Mouse (Mus musculus) MEL (cell line): ENCODE results near the gene Susd3.

Source experiments
- BHLHE40 ChIP-seq: IDR thresholded peaks from 2 replicates; pipeline ENCODE4 v1.6.1; 2012; ENCODE audit warnings: low read depth, mild to moderate bottlenecking, inconsistent platforms, low read length, improper control_type of control experiment, borderline replicate concordance
- CTCF ChIP-seq, 3 experiments: IDR thresholded peaks in 2 of 3; conservative IDR thresholded peaks in 1 of 3; 2 replicates each; pipeline ENCODE4 v1.5.1; 2011 to 2012; ENCODE audit warnings: low read length in 3 of 3, low read depth in 2 of 3, mild to moderate bottlenecking in 2 of 3, improper control_type of control experiment in 1 of 3, inconsistent platforms in 1 of 3, mixed read lengths in 1 of 3, moderate library complexity in 1 of 3; ENCODE audit not compliant: control insufficient read depth in 1 of 3, insufficient read depth in 1 of 3, poor library complexity in 1 of 3, severe bottlenecking in 1 of 3
- ETS1 ChIP-seq: IDR thresholded peaks from 2 replicates; pipeline ENCODE4 v1.6.1; 2012; ENCODE audit warnings: low read depth, mild to moderate bottlenecking, inconsistent platforms, low read length, improper control_type of control experiment, moderate library complexity
- MAFK ChIP-seq: IDR thresholded peaks from 2 replicates; pipeline ENCODE4 v1.6.1; 2011; ENCODE audit warnings: low read depth, mild to moderate bottlenecking, low read length, improper control_type of control experiment, borderline replicate concordance
- MYB ChIP-seq: IDR thresholded peaks from 2 replicates; pipeline ENCODE4 v1.6.1; 2011; ENCODE audit warnings: mild to moderate bottlenecking, low read depth, low read length, improper control_type of control experiment
- POLR2A ChIP-seq, 2 experiments: IDR thresholded peaks; 2 replicates each; pipeline ENCODE4 v1.6.1; 2011 to 2012; ENCODE audit warnings: low read length in 2 of 2, mild to moderate bottlenecking in 2 of 2, control low read depth in 1 of 2, improper control_type of control experiment in 1 of 2, low read depth in 1 of 2, moderate library complexity in 1 of 2; ENCODE audit not compliant: control insufficient read depth in 1 of 2, insufficient read depth in 1 of 2, poor library complexity in 1 of 2
- TCF12 ChIP-seq: IDR thresholded peaks from 2 replicates; pipeline ENCODE4 v1.6.1; 2014; ENCODE audit warnings: low read depth, mild to moderate bottlenecking, inconsistent platforms, low read length, improper control_type of control experiment, moderate library complexity
- USF1 ChIP-seq: IDR thresholded peaks from 2 replicates; pipeline ENCODE4 v1.6.1; 2014; ENCODE audit warnings: low read depth, mild to moderate bottlenecking, inconsistent platforms, low read length, improper control_type of control experiment, moderate library complexity

- TF ChIP-seq BHLHE40 (no peak), ETS1 (no peak), CTCF (IDR thresholded peaks at IDR 0.05 in 2 of 3, conservative IDR thresholded peaks at IDR 0.05 in 1 of 3; ENCODE audit: control insufficient read depth in 1 of 3, insufficient read depth in 1 of 3, low read depth in 2 of 3, low read length in 3 of 3, poor library complexity in 1 of 3, severe bottlenecking in 1 of 3) (no peak), POLR2A (IDR thresholded peaks at IDR 0.05; ENCODE audit: control insufficient read depth in 1 of 2, insufficient read depth in 1 of 2, low read depth in 1 of 2, low read length in 2 of 2, poor library complexity in 1 of 2) (no peak), MYB (no peak), MAFK (no peak), TCF12 (no peak), USF1 (no peak)
Observed at GRCm38 (mm10) chr13:49196211-49196610, 52.3 kb downstream of the Susd3 start.
